Mouse (Mus musculus): ENCODE measurements at regions not wholly inside any gene's neighbourhood (a gene's known extent, or its start where the extent isn't known, plus 50 kb on each side); places are given as distances from the start of the nearest gene placed in this dataset.
"Not testable (repeated sequence)": the region's sequence is repeated elsewhere in the genome, so short reads cannot be mapped to it uniquely, and the experiment has no call there.

GRCm38 (mm10) chr10:91447974-91448703 is 267.0 kb upstream of the Tmpo start:
- no peak for DNase-seq (ENCODE audit: low spot score in 2 of 2)

GRCm38 (mm10) chr10:91443321-91443720 is 262.2 kb upstream of the Tmpo start:
- DNase-seq (ENCODE audit: low spot score in 2 of 2) = no peak

DNA sequence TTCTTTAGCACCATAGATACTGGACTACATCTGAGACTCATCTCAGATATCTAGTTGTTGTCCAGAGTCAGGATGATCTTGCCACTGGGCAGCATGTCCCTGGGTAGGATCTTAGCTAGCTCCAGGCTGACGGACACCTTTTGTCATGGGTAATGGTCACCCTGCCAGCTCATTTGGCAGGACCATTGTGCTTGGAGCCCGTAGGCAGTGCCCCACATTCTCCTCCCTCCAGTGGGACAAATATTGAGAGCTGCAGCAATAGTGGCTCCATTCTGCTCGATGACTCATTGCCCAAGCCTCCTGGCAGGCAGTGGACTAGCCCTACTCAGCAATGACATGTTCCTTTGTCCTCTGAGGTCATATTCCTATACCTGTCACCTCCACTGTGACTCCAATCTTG is 258.9 kb upstream of the Tmpo start:
- DNase-seq (ENCODE audit: low spot score in 2 of 2) = no peak

- DNase-seq (ENCODE audit: low spot score in 2 of 2) = no peak
Measured at GRCm38 (mm10) chr10:91437917-91438316, 256.8 kb upstream of the Tmpo start.

DNA sequence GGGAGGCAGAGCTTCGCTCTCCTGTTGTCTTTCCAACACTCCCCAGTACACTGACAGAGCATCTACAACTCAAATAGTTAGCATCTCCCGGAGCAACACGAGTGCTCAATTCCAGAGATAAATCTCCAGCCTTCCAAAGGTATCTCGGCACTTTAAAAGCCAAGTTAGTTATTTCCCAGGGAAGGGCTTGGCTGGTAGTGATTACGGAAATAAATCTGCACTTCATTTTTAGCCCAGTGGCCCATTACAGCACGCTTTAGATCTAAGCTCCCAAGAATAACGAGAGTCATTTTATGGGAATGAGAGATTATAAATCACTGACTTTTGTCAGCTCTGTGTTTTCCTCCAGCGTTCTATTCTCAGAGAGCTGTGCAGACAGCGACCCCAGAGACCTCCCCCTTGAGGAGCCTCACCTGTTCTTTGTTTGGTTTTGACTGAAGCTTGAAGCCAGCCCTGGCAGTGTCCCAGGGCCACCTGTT is 255.0 kb upstream of the Tmpo start:
- DNase-seq (ENCODE audit: low spot score in 2 of 2) = no peak

DNA sequence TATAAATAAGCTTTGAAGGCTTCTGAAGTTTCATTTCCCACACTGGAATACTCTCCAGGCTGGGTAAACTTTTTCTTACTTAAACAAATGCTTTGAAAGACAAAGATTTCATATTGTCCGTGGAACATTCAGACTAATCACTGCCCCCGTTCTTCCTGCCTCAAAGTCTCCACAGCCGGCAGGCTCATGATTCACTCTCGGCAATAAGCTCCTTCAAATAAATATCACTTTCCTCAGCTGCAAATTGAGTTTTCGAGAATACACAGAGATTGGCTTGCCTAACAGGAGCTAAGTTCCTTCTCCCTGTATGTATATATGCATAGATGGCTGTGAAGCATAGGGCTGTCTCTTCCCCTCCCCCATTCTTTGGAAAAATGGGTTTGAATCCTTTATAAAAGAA is 249.2 kb upstream of the Tmpo start:
- no peak for DNase-seq (ENCODE audit: low spot score in 2 of 2)

DNA sequence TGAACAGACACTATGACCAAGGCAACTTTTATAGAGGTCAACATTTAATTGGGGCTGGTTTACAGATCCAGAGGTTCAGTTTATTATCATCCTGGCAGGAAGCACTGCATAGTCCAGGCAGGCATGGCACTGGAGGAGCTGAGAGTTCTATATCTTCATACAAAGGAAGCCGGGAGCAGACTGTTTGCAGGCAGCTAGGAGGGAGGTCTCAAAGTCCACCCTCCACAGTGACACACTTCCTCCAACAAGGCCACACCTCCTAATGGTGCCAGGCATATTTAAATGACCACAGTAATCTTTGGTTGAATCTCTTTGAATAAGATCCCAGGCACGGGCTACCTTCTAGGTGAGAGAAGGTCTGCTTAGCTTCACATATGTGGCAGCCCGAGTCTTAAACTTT is 245.5 kb upstream of the Tmpo start:
- no peak for DNase-seq (ENCODE audit: low spot score in 2 of 2)

GRCm38 (mm10) chr10:91425625-91426385 is 244.7 kb upstream of the Tmpo start:
- not testable (repeated sequence) for DNase-seq (ENCODE audit: low spot score in 2 of 2)

GRCm38 (mm10) chr10:91424786-91425185 is 243.7 kb upstream of the Tmpo start:
- no peak for DNase-seq (ENCODE audit: low spot score in 2 of 2)

- DNase-seq (ENCODE audit: low spot score in 2 of 2) = peak; percentile 28 to 47
Measured at GRCm38 (mm10) chr10:91387255-91387654, 206.1 kb upstream of the Tmpo start.

DNA sequence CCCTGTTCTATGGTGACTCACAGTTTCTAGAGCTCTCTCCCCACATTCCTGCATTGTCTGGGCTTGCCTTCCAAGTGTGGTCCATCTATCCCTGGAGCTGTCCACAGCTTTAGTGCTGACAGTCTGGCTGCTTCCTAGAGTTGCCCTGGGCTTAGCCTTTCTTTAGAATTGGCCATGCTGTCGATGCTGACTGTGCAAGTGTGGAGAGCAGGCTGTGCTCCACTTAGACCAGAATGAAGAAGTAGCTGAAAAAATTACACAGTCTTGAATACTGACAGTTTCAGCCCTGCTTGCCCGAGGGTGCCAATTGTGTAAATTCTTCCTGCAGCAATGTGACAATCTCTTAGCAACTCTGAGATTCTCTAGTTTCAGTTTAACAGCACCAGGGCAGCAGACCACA is 203.3 kb upstream of the Tmpo start:
- DNase-seq (ENCODE audit: low spot score in 2 of 2) = peak; percentile 47 to 65

DNA sequence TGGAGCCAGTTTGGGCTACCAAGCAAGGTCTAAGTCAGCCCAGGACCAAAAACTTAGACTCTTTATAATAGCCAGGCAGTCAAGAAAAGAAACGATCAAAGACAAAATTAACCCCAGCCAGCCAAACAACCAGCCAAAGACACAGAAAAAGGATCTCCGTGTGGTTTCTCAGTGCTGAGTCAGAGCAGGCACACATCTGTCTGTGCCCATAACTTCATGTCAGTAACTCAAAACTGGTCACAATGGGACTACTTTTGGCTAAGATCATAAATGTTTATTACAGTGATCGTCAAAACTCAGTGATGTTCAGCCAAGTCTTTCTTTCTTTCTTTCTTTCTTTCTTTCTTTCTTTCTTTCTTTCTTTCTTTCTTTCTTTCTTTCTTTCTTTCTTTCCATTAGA is 195.6 kb upstream of the Tmpo start:
- no peak for DNase-seq (ENCODE audit: low spot score in 2 of 2)

- DNase-seq (ENCODE audit: low spot score in 2 of 2) = no peak
Measured at GRCm38 (mm10) chr10:91367488-91367887, 186.4 kb upstream of the Tmpo start.

GRCm38 (mm10) chr10:91362587-91362986 is 181.5 kb upstream of the Tmpo start:
- DNase-seq (ENCODE audit: low spot score in 2 of 2) = no peak

DNA sequence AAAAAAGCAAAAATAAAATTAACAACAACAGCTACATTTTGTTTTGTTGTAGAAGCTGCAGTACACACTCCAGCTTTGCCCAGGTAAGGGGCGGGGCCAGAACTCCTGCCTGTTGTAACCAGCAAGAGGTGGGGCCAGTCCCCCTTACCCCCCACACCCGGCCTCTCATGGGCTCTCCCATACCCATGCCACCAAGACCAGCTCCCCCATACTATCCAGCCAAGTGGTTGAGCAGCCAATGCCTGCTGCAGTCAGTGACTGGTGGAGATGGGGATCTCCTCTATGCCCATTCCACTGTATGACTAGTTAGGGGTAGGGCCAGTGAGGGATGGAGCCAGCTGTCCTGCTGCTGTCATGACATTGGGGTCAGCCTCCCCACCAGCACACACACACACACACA is 180.5 kb upstream of the Tmpo start:
- no peak for DNase-seq (ENCODE audit: low spot score in 2 of 2)

GRCm38 (mm10) chr10:91345465-91345864 is 164.3 kb upstream of the Tmpo start:
- DNase-seq (ENCODE audit: low spot score in 2 of 2) = no peak

DNA sequence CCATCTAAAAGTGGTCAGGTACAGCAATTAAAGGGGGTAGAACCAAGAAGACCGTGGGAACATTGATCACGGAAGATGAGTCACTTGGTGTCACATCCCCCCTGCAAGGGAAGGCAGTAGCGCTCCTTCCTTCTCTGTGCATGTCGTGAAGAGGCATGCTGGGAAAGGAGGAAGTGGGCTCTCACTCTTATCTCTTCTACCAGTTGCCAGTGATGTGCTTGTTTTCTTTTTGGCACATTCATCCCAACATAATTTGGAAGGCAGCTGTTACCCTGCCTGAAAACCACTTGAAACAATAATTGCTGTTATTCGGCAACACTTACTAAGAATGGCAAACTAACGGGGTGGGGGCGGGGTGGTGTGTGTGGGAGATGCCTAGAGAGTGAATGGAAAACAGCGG is 161.0 kb upstream of the Tmpo start:
- no peak for DNase-seq (ENCODE audit: low spot score in 2 of 2)

DNA sequence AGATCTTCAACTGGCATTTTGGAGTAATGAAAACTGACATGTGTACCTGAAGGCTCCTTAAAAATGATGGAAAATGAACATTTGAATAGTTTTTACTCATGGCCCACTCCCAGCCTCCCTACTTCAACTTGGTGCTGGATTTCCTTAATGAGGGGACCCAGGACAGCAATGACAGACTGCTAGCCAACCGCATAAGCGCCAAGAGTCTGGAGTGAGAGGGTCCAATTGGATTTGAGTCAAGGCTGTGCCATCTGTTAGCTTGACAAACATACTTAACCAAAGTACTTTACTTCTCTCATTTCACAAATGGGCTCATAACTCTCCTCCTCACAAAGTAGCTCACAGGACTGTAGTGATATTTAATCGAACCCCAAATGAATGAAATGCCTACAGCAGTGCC is 158.2 kb upstream of the Tmpo start:
- DNase-seq (ENCODE audit: low spot score in 2 of 2) = no peak

DNA sequence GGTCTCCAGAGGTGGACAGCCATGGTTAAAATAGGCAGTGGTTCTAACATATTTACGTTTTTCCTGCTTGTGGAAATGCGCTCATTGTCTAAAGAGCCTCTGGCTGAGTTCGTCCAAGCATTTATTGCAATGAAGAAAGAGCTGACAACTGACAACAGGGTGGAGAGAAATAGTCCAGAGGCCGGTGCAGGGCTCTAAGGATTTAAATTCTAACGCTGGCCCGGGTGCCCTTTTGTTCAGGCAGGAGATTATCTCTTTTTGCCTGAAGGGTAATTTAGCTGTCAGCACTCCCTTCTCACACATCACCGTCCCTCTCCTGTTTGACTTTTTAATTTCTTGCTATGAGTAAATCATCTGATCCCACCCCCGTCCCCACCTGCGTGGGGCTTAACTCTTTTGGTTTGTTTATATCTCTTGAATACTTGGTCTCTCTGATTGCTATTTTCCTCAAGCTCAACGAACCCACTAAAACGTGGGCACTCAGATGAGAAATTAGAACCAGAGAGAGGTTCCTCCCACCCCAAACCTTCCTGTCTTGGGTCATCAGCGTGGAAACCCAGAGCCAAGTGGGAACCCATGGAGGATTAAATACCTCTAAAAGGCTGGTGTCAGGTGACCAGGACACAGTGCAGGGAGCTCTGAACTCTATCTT is 145.7 kb upstream of the Tmpo start:
- DNase-seq (ENCODE audit: low spot score in 2 of 2) = no peak

DNA sequence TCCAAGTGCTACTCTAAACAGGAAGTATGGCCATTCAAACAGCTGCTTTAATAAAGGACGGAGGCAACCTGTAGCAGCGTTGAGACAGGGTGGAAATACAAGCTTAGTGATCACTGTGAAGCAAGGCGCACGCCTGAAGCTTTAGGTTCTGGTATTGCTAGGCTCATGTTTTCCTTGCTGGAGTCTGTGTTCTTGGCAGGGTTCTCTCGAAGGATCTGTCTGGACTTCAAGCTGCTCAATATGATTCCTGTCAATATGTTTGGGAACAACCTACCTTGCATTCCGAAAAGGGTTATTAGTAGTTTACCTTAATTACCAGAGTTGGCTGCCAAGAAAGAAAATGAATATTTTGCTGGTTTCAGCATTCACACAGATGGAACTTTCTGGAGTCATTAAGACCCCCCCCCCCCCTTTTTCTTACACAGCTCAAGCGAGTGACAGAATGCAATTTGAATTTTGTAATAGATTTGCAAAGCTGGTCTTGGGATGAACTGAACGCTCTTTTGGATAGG is 145.1 kb upstream of the Tmpo start:
- no peak for DNase-seq (ENCODE audit: low spot score in 2 of 2)

DNA sequence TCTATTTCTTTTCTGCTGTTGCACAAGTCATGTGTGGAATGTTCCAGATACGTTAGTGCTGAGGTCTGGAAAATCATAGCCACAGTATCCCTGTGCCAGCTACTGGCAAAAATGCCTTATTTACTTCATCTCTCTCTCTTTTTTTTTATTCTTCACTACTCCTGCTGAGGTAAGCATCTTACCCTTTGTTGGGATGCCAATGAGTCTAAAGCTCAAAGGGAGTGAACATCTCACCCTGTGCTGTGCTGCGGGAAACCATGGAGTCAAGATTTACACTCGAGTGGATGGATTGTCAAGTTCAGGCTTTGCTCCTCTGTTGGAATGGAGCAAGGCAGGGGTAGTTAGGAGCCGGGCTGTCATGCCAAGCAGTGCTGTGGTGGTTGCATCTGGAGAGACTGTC is 140.1 kb upstream of the Tmpo start:
- DNase-seq (ENCODE audit: low spot score in 2 of 2) = no peak

- DNase-seq (ENCODE audit: low spot score in 2 of 2) = no peak
Measured at GRCm38 (mm10) chr10:91319442-91320112, 138.5 kb upstream of the Tmpo start.

Measured in right cerebral cortex, postnatal 10 days (tissue).